ENCODE assay signal across 15 mouse cellular contexts in the genomic region with DNA sequence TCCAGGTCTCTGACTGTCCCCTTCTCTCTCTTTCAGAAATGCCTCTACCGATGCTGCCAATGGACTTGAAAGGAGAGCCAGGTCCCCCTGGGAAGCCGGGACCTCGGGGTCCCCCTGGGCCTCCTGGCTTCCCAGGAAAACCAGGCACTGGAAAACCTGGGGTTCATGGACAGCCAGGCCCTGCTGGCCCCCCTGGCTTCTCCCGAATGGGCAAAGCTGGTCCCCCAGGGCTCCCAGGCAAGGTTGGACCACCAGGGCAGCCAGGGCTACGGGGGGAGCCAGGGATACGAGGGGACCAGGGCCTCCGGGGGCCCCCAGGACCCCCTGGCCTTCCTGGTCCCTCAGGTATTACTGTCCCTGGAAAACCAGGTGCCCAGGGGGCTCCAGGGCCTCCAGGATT. TPM values are rescaled to one million over a fixed set of nuclear protein-coding genes. Genes with fewer than 3 reads are reported as not detected.
DNase-seq lines count a peak whose midpoint lies in the region; ATAC-seq and TF ChIP-seq lines count a peak whose summit lies in the region.
"Had no signal": no experiment of that assay in that cellular context is flagged by ENCODE, and none has a peak within 500 bp of the region (broad histone marks: within the 10 kb centered on the region; RNA-seq: fewer than 3 reads in every experiment).

No protein-coding gene starts in this region.

- H3K9me3 ChIP-seq in intestine, embryonic 15.5 days, result no peaks in the 10 kb centered on the region
- no peaks in the 10 kb centered on the region for H3K9me3 ChIP-seq in intestine, postnatal 0 days (ENCODE audit: control insufficient read depth)
- H3K9me3 ChIP-seq in E14TG2a.4 (ENCODE audit: low read length), result no peaks in the 10 kb centered on the region
- H3K9me3 ChIP-seq in embryonic facial prominence, embryonic 10.5 days, result peaks cover 4% of the 10 kb centered on the region; the same call in 1 of the 2 replicates
- H3K9me3 ChIP-seq: forebrain, embryonic 15.5 days; neural tube, embryonic 13.5 days; stomach, embryonic 15.5 days had no signal

- no peaks in the 10 kb centered on the region for H3K36me3 ChIP-seq in intestine, embryonic 15.5 days
- H3K36me3 ChIP-seq in intestine, postnatal 0 days (ENCODE audit: control insufficient read depth, insufficient read depth), result peaks cover 2% of the 10 kb centered on the region; the same call in 1 of the 2 replicates
- peaks cover 11% of the 10 kb centered on the region for H3K36me3 ChIP-seq in E14TG2a.4 (ENCODE audit: insufficient read depth, low read length)
- H3K36me3 ChIP-seq in embryonic facial prominence, embryonic 10.5 days (replicated peaks), result peaks cover 8% of the 10 kb centered on the region
- H3K36me3 ChIP-seq: stomach, embryonic 15.5 days had no signal

- no peak overlapping the region for H3K4me2 ChIP-seq in intestine, embryonic 15.5 days (replicated peaks)
- no peak overlapping the region for H3K4me2 ChIP-seq in intestine, postnatal 0 days (replicated peaks; ENCODE audit: low read depth)

- no peak overlapping the region; the same call in 1 of the 2 replicates for H3K4me3 ChIP-seq in gastrocnemius, adult 2 months
- no peak overlapping the region for H3K4me3 ChIP-seq in intestine, embryonic 15.5 days (replicated peaks)
- H3K4me3 ChIP-seq in intestine, postnatal 0 days (ENCODE audit: low read depth, low read length), result no peak overlapping the region
- peak overlapping the region; percentile 71; the same call in 1 of the 2 replicates for H3K4me3 ChIP-seq in E14TG2a.4 (replicated peaks; ENCODE audit: low read length)
- H3K4me3 ChIP-seq in embryonic facial prominence, embryonic 10.5 days, result no peak overlapping the region
- H3K4me3 ChIP-seq: erythroblast, embryonic 14.5 days; stomach, embryonic 15.5 days had no signal

- H3K4me1 ChIP-seq in intestine, embryonic 15.5 days (replicated peaks), result peaks cover 8% of the 10 kb centered on the region
- no peaks in the 10 kb centered on the region; the same call in 1 of the 2 replicates for H3K4me1 ChIP-seq in intestine, postnatal 0 days (replicated peaks; ENCODE audit: control insufficient read depth, insufficient read depth, low read length)
- peaks cover 40% of the 10 kb centered on the region for H3K4me1 ChIP-seq in E14TG2a.4 (replicated peaks; ENCODE audit: low read depth, low read length)
- H3K4me1 ChIP-seq in embryonic facial prominence, embryonic 10.5 days, result peaks cover 47% of the 10 kb centered on the region
- H3K4me1 ChIP-seq: stomach, embryonic 15.5 days had no signal

- no peak for ATAC-seq in intestine, embryonic 15.5 days
- no peak for ATAC-seq in intestine, postnatal 0 days

- H3K27me3 ChIP-seq in intestine, embryonic 15.5 days (replicated peaks), result 0 out of 2 replicates have a peak, but pooled peaks cover 3% of the 10 kb centered on the region
- 0 out of 2 replicates have a peak, but pooled peaks cover 6% of the 10 kb centered on the region for H3K27me3 ChIP-seq in intestine, postnatal 0 days (replicated peaks; ENCODE audit: control insufficient read depth, insufficient read depth, low read length)
- peaks cover 16% of the 10 kb centered on the region for H3K27me3 ChIP-seq in E14TG2a.4 (ENCODE audit: insufficient read depth, low read length)
- 0 out of 2 replicates have a peak, but pooled peaks cover 4% of the 10 kb centered on the region for H3K27me3 ChIP-seq in embryonic facial prominence, embryonic 10.5 days (replicated peaks; ENCODE audit: low read depth, poor library complexity, severe bottlenecking)
- H3K27me3 ChIP-seq: embryonic facial prominence, embryonic 13.5 days; neural tube, embryonic 13.5 days; stomach, embryonic 15.5 days had no signal

- intact Hi-C loops in gastrocnemius, adult 2 months (cut with DNase I), result loop anchor here (1.0 to 5.0 kb wide), 2 partner anchors 32 to 128 kb away; no protein-coding TSS in a partner anchor
- intact Hi-C loops in gastrocnemius, postnatal 14 days (cut with DNase I; ENCODE audit: low total_unique reads), result loop anchor here (5.0 kb wide), 2 partner anchors 33 to 88 kb away; no protein-coding TSS in a partner anchor

- peak overlapping the region; percentile 76 for H3K27ac ChIP-seq in gastrocnemius, adult 2 months
- no peak overlapping the region for H3K27ac ChIP-seq in intestine, embryonic 15.5 days
- no peak overlapping the region for H3K27ac ChIP-seq in intestine, postnatal 0 days (ENCODE audit: low read depth, low read length)
- peak overlapping the region; percentile 63; the same call in 1 of the 2 replicates for H3K27ac ChIP-seq in embryonic facial prominence, embryonic 10.5 days (replicated peaks)
- H3K27ac ChIP-seq: embryonic facial prominence, embryonic 13.5 days; forebrain, embryonic 15.5 days; hindbrain, embryonic 14.5 days; layer of hippocampus, adult 2 months; neural tube, embryonic 13.5 days; stomach, embryonic 15.5 days had no signal

- H3K9ac ChIP-seq in intestine, embryonic 15.5 days, result 0 out of 2 replicates have a peak overlapping the region, but pooled peaks have one; percentile 1
- no peak overlapping the region for H3K9ac ChIP-seq in intestine, postnatal 0 days (ENCODE audit: low read depth, low read length)
- H3K9ac ChIP-seq: stomach, embryonic 15.5 days had no signal

- no peak for DNase-seq in gastrocnemius, adult 2 months
- DNase-seq in gastrocnemius, postnatal 14 days, result no peak
- DNase-seq in embryonic facial prominence, embryonic 10.5 days (ENCODE audit: low spot score), result no peak
- no peak for DNase-seq in spleen, postnatal 36 days (ENCODE audit: low spot score in 2 of 2)

- no peak for TF ChIP-seq CTCF in gastrocnemius, adult 2 months (IDR thresholded peaks at IDR 0.05)
- TF ChIP-seq CTCF in intestine, postnatal 0 days (IDR thresholded peaks at IDR 0.05; ENCODE audit: low read depth), result no peak
- TF ChIP-seq CTCF in E14TG2a.4 (conservative IDR thresholded peaks at IDR 0.05; ENCODE audit: low read length), result no peak

- 74% methylated on average over 7 of the region's 7 CpGs for WGBS in intestine, embryonic 15.5 days
- 73% methylated on average over 7 of the region's 7 CpGs for WGBS in intestine, postnatal 0 days
- WGBS in embryonic facial prominence, embryonic 10.5 days, result 79% methylated on average over 7 of the region's 7 CpGs

RNA-seq across cellular contexts. Expression of a gene that starts 11.2 kb away (rescaled TPM):
- total RNA-seq in gastrocnemius, adult 2 months (2021), result 1 to 10 TPM; 9.3 to 9.5 TPM
- total RNA-seq in gastrocnemius, postnatal 14 days (2021), result 10 to 100 TPM in 1 of 2 experiments, 1 to 10 TPM in 1; 9.8 to 11.5 TPM
- 55.4 and 60.7 TPM in 2 replicates for polyA plus RNA-seq in intestine, embryonic 15.5 days (2015; fragmentation: Nextera tagmentation; extraction: Ambion mirVana)
- 41.7 and 43.0 TPM in 2 replicates for polyA plus RNA-seq in intestine, postnatal 0 days (2015; fragmentation: Nextera tagmentation; extraction: Ambion mirVana)
- polyA plus RNA-seq in embryonic facial prominence, embryonic 10.5 days (2016; fragmentation: Nextera tagmentation; extraction: Ambion mirVana), result 92.3 and 93.2 TPM in 2 replicates

RNA-seq across cellular contexts. Expression of a gene that starts 15.1 kb away (rescaled TPM):
- under 1 TPM in 1 of 2 experiments, not detected in 1; 0.64 TPM for total RNA-seq in gastrocnemius, adult 2 months (2021)
- total RNA-seq in gastrocnemius, postnatal 14 days (2021), result 1 to 10 TPM in 1 of 2 experiments, under 1 TPM in 1; 0.74 to 1.1 TPM
- polyA plus RNA-seq in intestine, embryonic 15.5 days (2015; fragmentation: Nextera tagmentation; extraction: Ambion mirVana), result 7.1 and 7.4 TPM in 2 replicates
- polyA plus RNA-seq in intestine, postnatal 0 days (2015; fragmentation: Nextera tagmentation; extraction: Ambion mirVana), result 1.6 and 2.1 TPM in 2 replicates
- 1.4 TPM in 2 replicates for polyA plus RNA-seq in embryonic facial prominence, embryonic 10.5 days (2016; fragmentation: Nextera tagmentation; extraction: Ambion mirVana)
- polyA plus RNA-seq: erythroblast, embryonic 14.5 days had no signal

RNA-seq across cellular contexts. Expression of a gene that starts 23.8 kb away (rescaled TPM):
- total RNA-seq in gastrocnemius, adult 2 months (2021), result 1 to 10 TPM in 1 of 2 experiments, under 1 TPM in 1; 0.74 to 6.0 TPM
- 1 to 10 TPM; 4.7 to 5.6 TPM for total RNA-seq in gastrocnemius, postnatal 14 days (2021)
- polyA plus RNA-seq in intestine, embryonic 15.5 days (2015; fragmentation: Nextera tagmentation; extraction: Ambion mirVana), result 7.1 and 8.2 TPM in 2 replicates
- 1.5 and 2.2 TPM in 2 replicates for polyA plus RNA-seq in intestine, postnatal 0 days (2015; fragmentation: Nextera tagmentation; extraction: Ambion mirVana)
- polyA plus RNA-seq in embryonic facial prominence, embryonic 10.5 days (2016; fragmentation: Nextera tagmentation; extraction: Ambion mirVana), result 7.3 and 11.2 TPM in 2 replicates
- polyA plus RNA-seq: activated CD4-positive, CD25-positive, alpha-beta regulatory T cell, adult 4 months; erythroblast, embryonic 14.5 days had no signal

RNA-seq across cellular contexts. Expression of a gene that starts 48.2 kb away (rescaled TPM):
- 10 to 100 TPM; 18.6 to 24.3 TPM for total RNA-seq in gastrocnemius, adult 2 months (2021)
- total RNA-seq in gastrocnemius, postnatal 14 days (2021), result 10 to 100 TPM; 22.2 to 24.3 TPM
- polyA plus RNA-seq in intestine, embryonic 15.5 days (2015; fragmentation: Nextera tagmentation; extraction: Ambion mirVana), result 94.2 and 99.7 TPM in 2 replicates
- polyA plus RNA-seq in intestine, postnatal 0 days (2015; fragmentation: Nextera tagmentation; extraction: Ambion mirVana), result 115 and 126 TPM in 2 replicates
- 91.8 and 92.3 TPM in 2 replicates for polyA plus RNA-seq in embryonic facial prominence, embryonic 10.5 days (2016; fragmentation: Nextera tagmentation; extraction: Ambion mirVana)

RNA-seq across cellular contexts. Expression of a gene that starts 54.2 kb away (rescaled TPM):
- total RNA-seq in gastrocnemius, adult 2 months (2021), result 100 to 1,000 TPM; 177 to 199 TPM
- 100 to 1,000 TPM; 165 to 201 TPM for total RNA-seq in gastrocnemius, postnatal 14 days (2021)
- polyA plus RNA-seq in intestine, embryonic 15.5 days (2015; fragmentation: Nextera tagmentation; extraction: Ambion mirVana), result 26.7 and 27.6 TPM in 2 replicates
- 11.7 and 12.2 TPM in 2 replicates for polyA plus RNA-seq in intestine, postnatal 0 days (2015; fragmentation: Nextera tagmentation; extraction: Ambion mirVana)
- polyA plus RNA-seq in embryonic facial prominence, embryonic 10.5 days (2016; fragmentation: Nextera tagmentation; extraction: Ambion mirVana), result 60.9 and 62.9 TPM in 2 replicates

Comparison
In these comparisons a context has a peak if more than half of its experiments do, and no peak if none do; other contexts are left out.
1. H3K27ac ChIP-seq: peak in gastrocnemius, adult 2 months (single experiment) and embryonic facial prominence, embryonic 10.5 days (single experiment); none in intestine, embryonic 15.5 days (single experiment) and intestine, postnatal 0 days (single experiment).